Mouse (Mus musculus): ENCODE data around the gene Plscr4.

The Plscr4 gene

DNA sequence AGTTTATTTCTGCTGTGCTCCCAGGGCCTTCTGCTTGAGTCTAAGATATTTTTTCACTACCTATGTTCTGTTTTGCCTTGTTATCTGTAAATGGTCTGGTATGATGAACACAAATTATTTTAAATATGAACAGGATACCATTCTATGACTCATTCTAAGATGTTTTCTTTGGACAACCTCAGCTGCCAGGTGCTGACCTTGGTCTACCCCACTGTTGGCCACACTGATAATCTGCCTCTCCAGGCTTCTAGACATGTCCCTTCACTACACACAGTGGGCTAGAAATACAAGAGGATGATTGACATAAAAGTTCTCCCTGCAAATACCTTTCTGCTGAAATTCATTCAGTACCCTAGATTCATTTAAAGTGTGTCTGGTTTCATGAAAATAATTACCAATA is 54.5 kb downstream of the Plscr4 start:
- DNase-seq (ENCODE audit: low spot score): no peak

DNA sequence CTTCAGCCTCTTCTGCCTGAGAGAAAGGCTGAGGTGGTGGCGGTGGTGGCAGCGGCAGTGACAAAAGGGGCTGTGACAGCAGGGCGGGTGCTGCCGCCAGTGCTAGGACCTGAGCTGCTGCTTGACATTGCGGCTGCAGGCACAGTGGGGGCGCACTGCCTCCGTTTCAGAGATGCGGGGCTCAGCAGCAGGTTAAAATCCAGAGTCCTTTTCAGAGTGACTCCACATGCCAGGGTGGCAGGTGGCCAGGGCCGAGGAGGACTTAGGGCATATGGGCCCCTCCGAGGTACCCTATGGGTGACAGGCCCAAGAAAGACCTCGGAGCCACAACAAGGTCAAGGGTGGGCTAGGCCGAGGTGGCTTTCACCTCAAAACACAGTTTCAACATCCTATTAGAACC is 59.9 kb downstream of the Plscr4 start:
- no peak for DNase-seq (ENCODE audit: low spot score)

GRCm38 (mm10) chr9:92520751-92521150 is 63.6 kb downstream of the Plscr4 start:
- DNase-seq (ENCODE audit: low spot score): no peak

DNA sequence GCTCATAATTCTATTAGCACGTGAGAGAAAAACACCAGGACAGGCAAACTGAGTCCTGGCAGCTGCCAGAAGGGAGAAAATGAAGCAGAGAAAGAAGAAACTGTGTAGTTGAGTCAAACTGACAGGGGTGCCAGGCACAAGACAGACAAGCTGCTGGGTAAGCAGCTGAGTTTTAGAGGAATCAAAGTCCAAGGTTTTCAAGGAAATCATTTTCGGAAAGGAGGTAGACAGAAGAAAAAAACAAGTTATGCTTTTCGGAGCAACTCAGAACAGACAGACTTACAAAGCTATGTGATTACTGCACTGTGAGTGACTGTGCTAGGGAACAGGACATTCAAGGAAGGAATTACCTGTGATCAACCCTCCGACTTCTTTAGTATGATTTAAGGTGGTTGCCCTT is 67.3 kb downstream of the Plscr4 start:
- no peak for DNase-seq (ENCODE audit: low spot score)

DNA sequence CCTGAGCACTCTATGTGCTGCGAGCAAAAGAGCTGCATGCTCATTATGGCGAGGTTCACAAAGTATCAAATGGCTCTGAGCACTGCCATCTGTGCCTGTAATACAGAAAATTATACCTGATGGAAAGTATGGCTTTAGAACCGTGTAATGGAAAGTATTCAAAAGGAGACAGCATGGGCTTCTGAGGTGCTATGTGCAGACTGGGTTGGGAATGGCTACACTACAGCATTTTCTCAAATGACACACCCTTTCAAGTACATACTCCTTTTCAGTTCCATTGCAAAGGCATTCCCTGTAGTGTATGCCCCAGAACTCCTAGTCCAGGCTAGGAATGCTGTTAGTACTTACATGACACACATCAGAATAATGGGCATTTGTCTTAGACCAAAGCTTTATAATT is 72.9 kb downstream of the Plscr4 start:
- DNase-seq (ENCODE audit: low spot score): no peak

GRCm38 (mm10) chr9:92537735-92538134 is 80.6 kb downstream of the Plscr4 start:
- DNase-seq (ENCODE audit: low spot score): no peak

- DNase-seq (ENCODE audit: low spot score): no peak
Measured at GRCm38 (mm10) chr9:92538216-92538615, 81.0 kb downstream of the Plscr4 start.
